Mouse (Mus musculus) midbrain, embryonic 12.5 days (tissue): ENCODE measurements around the gene Cpeb3. TPM values are rescaled to one million over a fixed set of nuclear protein-coding genes. Genes with fewer than 3 reads are reported as not detected.
"Not testable (repeated sequence)": the region's sequence is repeated elsewhere in the genome, so short reads cannot be mapped to it uniquely, and the experiment has no call there.

ENCODE experiments used
- ATAC-seq: fragments of 200-750 bp; cut with Nextera tagmentation; 2 replicates; pipeline ENCODE4 v1.8.0; 2017; ENCODE audit warnings: low read depth, moderate TSS enrichment, moderate library complexity; ENCODE audit not compliant: low FRiP score
- H3K27ac ChIP-seq: fragments of 300-500 bp; sonication (generic); replicated peaks from 2 replicates; pipeline ENCODE4 v1.5.1; 2016; ENCODE audit warnings: mild to moderate bottlenecking
- H3K27me3 ChIP-seq: fragments of 300-500 bp; sonication (generic); 2 replicates; pipeline ENCODE4 v1.6.1; 2016; ENCODE audit warnings: mild to moderate bottlenecking
- H3K36me3 ChIP-seq: fragments of 300-500 bp; sonication (generic); 2 replicates; pipeline ENCODE4 v1.6.1; 2016
- H3K4me1 ChIP-seq: fragments of 300-500 bp; sonication (generic); 2 replicates; pipeline ENCODE4 v1.6.1; 2016
- H3K4me2 ChIP-seq: fragments of 300-500 bp; sonication (generic); replicated peaks from 2 replicates; pipeline ENCODE4 v1.6.1; 2016; ENCODE audit warnings: mild to moderate bottlenecking, moderate library complexity
- H3K4me3 ChIP-seq: fragments of 300-500 bp; sonication (generic); 2 replicates; pipeline ENCODE4 v1.5.1; 2016; ENCODE audit warnings: mild to moderate bottlenecking
- H3K9ac ChIP-seq: fragments of 300-500 bp; sonication (generic); replicated peaks from 2 replicates; pipeline ENCODE4 v1.6.1; 2016; ENCODE audit warnings: mild to moderate bottlenecking, moderate library complexity
- H3K9me3 ChIP-seq: fragments of 300-500 bp; sonication (generic); 2 replicates; pipeline ENCODE4 v1.6.1; 2016; ENCODE audit warnings: mild to moderate bottlenecking
- WGBS: fragments of 180-500 bp; shearing (Covaris S2); methylation state at CpG from one replicate; pipeline ENCODE4 v1.1.7; 2016; 5-methylcytosine and 5-hydroxymethylcytosine counted together
- polyA plus RNA-seq: library from polyadenylated mRNA; unstranded; fragments of >200 nt; fragmentation: Nextera tagmentation; extraction: Ambion mirVana; gene quantifications from 2 replicates; pipeline ENCODE4 v1.2.1, GENCODE M21; 2016

The Cpeb3 gene
- polyA plus RNA-seq, 1 experiment from 2014 or later = 6.7 TPM

GRCm38 (mm10) chr19:37093181-37093580 is 115.2 kb downstream of the Cpeb3 start:
- WGBS = 92% methylated on average over 3 of the region's 3 CpGs
- Histone ChIP-seq H3K27me3 (no peaks in the 10 kb centered on the region), H3K4me1 (peaks cover 12% of the 10 kb centered on the region)

GRCm38 (mm10) chr19:37090146-37091061 is 118.0 kb downstream of the Cpeb3 start:
- no peaks in the 10 kb centered on the region for H3K36me3 ChIP-seq
- H3K4me1 ChIP-seq = peaks cover 12% of the 10 kb centered on the region
- H3K4me2 ChIP-seq = peak overlapping the region; percentile 9; the same call in 1 of the 2 replicates
- 22% methylated on average over 8 of the region's 8 CpGs for WGBS
- no peaks in the 10 kb centered on the region for H3K27me3 ChIP-seq
- H3K27ac ChIP-seq = peak overlapping the region; percentile 56
- peak; percentile 54 for ATAC-seq
- no peak overlapping the region for H3K4me3 ChIP-seq
- peak overlapping the region; percentile 31; the same call in 1 of the 2 replicates for H3K9ac ChIP-seq
- no peaks in the 10 kb centered on the region for H3K9me3 ChIP-seq

More at GRCm38 (mm10) chr19:37093181-37093580, 115.2 kb downstream of the Cpeb3 start:
- no peak for ATAC-seq
- H3K9me3 ChIP-seq = no peaks in the 10 kb centered on the region
- H3K27ac ChIP-seq = no peak overlapping the region
- H3K36me3 ChIP-seq = no peaks in the 10 kb centered on the region
- H3K4me3 ChIP-seq = no peak overlapping the region
- H3K4me2 ChIP-seq = no peak overlapping the region
- H3K9ac ChIP-seq = no peak overlapping the region

- WGBS = 89% methylated on average over 8 of the region's 8 CpGs
- ATAC-seq = no peak
- no peaks in the 10 kb centered on the region for H3K9me3 ChIP-seq
- no peak overlapping the region for H3K27ac ChIP-seq
- peaks cover 12% of the 10 kb centered on the region for H3K4me1 ChIP-seq
- no peak overlapping the region for H3K4me2 ChIP-seq
- H3K9ac ChIP-seq = no peak overlapping the region
- H3K4me3 ChIP-seq = no peak overlapping the region
- no peaks in the 10 kb centered on the region for H3K36me3 ChIP-seq
- H3K27me3 ChIP-seq = no peaks in the 10 kb centered on the region
Observed at GRCm38 (mm10) chr19:37088043-37088748, 120.2 kb downstream of the Cpeb3 start.

- no peak overlapping the region for H3K4me2 ChIP-seq
- no peak for ATAC-seq
- no peak overlapping the region for H3K9ac ChIP-seq
- H3K9me3 ChIP-seq = no peaks in the 10 kb centered on the region
- no peaks in the 10 kb centered on the region for H3K4me1 ChIP-seq
- no peaks in the 10 kb centered on the region for H3K27me3 ChIP-seq
- no peaks in the 10 kb centered on the region for H3K36me3 ChIP-seq
- H3K4me3 ChIP-seq = no peak overlapping the region
- WGBS = 75% methylated on average over 3 of the region's 3 CpGs
- H3K27ac ChIP-seq = no peak overlapping the region
Observed at GRCm38 (mm10) chr19:37084546-37084945, 123.9 kb downstream of the Cpeb3 start.

- H3K4me3 ChIP-seq = no peak overlapping the region
- no peaks in the 10 kb centered on the region for H3K9me3 ChIP-seq
- ATAC-seq = no peak
- no peaks in the 10 kb centered on the region for H3K4me1 ChIP-seq
- no peak overlapping the region for H3K27ac ChIP-seq
- no peak overlapping the region for H3K9ac ChIP-seq
- H3K4me2 ChIP-seq = no peak overlapping the region
- 58% methylated on average over 6 of the region's 6 CpGs for WGBS
- H3K27me3 ChIP-seq = 0 out of 2 replicates have a peak, but pooled peaks cover 2% of the 10 kb centered on the region
- H3K36me3 ChIP-seq = no peaks in the 10 kb centered on the region
Observed at GRCm38 (mm10) chr19:37081467-37081866, 126.9 kb downstream of the Cpeb3 start.

- Histone ChIP-seq H3K27me3 (0 out of 2 replicates have a peak, but pooled peaks cover 2% of the 10 kb centered on the region), H3K4me1 (no peaks in the 10 kb centered on the region), H3K36me3 (no peaks in the 10 kb centered on the region), H3K9ac (no peak overlapping the region), H3K4me3 (no peak overlapping the region), H3K9me3 (no peaks in the 10 kb centered on the region), H3K27ac (no peak overlapping the region), H3K4me2 (no peak overlapping the region)
- no peak for ATAC-seq
- 83% methylated on average over 6 of the region's 6 CpGs for whole genome bisulfite sequencing
Observed at GRCm38 (mm10) chr19:37079151-37079550, 129.2 kb downstream of the Cpeb3 start.

GRCm38 (mm10) chr19:37078571-37078970 is 129.8 kb downstream of the Cpeb3 start:
- Histone ChIP-seq H3K4me2 (no peak overlapping the region), H3K9ac (no peak overlapping the region), H3K27me3 (0 out of 2 replicates have a peak, but pooled peaks cover 2% of the 10 kb centered on the region), H3K27ac (no peak overlapping the region), H3K36me3 (no peaks in the 10 kb centered on the region), H3K4me1 (no peaks in the 10 kb centered on the region), H3K4me3 (no peak overlapping the region), H3K9me3 (no peaks in the 10 kb centered on the region)
- WGBS = 96% methylated on average over 1 of the region's 1 CpGs
- ATAC-seq = no peak

GRCm38 (mm10) chr19:37078064-37078463 is 130.3 kb downstream of the Cpeb3 start:
- no peak overlapping the region for H3K27ac ChIP-seq
- H3K9ac ChIP-seq = no peak overlapping the region
- H3K27me3 ChIP-seq = 0 out of 2 replicates have a peak, but pooled peaks cover 2% of the 10 kb centered on the region
- no peak overlapping the region for H3K4me2 ChIP-seq
- WGBS = 63% methylated on average over 4 of the region's 4 CpGs
- H3K9me3 ChIP-seq = no peaks in the 10 kb centered on the region
- no peak overlapping the region for H3K4me3 ChIP-seq
- H3K36me3 ChIP-seq = no peaks in the 10 kb centered on the region
- H3K4me1 ChIP-seq = 0 out of 2 replicates have a peak, but pooled peaks cover 3% of the 10 kb centered on the region
- ATAC-seq = no peak

- not testable (repeated sequence) for ATAC-seq, H3K9ac ChIP-seq, H3K27me3 ChIP-seq, H3K9me3 ChIP-seq, H3K4me1 ChIP-seq, H3K36me3 ChIP-seq, H3K4me2 ChIP-seq, H3K27ac ChIP-seq, H3K4me3 ChIP-seq
- WGBS = 88% methylated on average over 4 of the region's 4 CpGs
Observed at GRCm38 (mm10) chr19:37077258-37077657, 131.1 kb downstream of the Cpeb3 start.

- 88% methylated on average over 4 of the region's 4 CpGs for WGBS
- Histone ChIP-seq H3K4me2 (no peak overlapping the region), H3K9ac (no peak overlapping the region), H3K4me1 (0 out of 2 replicates have a peak, but pooled peaks cover 3% of the 10 kb centered on the region), H3K9me3 (no peaks in the 10 kb centered on the region), H3K27ac (no peak overlapping the region), H3K27me3 (0 out of 2 replicates have a peak, but pooled peaks cover 2% of the 10 kb centered on the region), H3K4me3 (no peak overlapping the region), H3K36me3 (no peaks in the 10 kb centered on the region)
- no peak for ATAC-seq
Observed at GRCm38 (mm10) chr19:37076646-37077045, 131.8 kb downstream of the Cpeb3 start.

GRCm38 (mm10) chr19:37076116-37076515 is 132.3 kb downstream of the Cpeb3 start:
- Histone ChIP-seq H3K27me3 (0 out of 2 replicates have a peak, but pooled peaks cover 2% of the 10 kb centered on the region), H3K4me1 (0 out of 2 replicates have a peak, but pooled peaks cover 3% of the 10 kb centered on the region), H3K4me2 (no peak overlapping the region), H3K36me3 (no peaks in the 10 kb centered on the region), H3K27ac (no peak overlapping the region), H3K9ac (no peak overlapping the region), H3K9me3 (no peaks in the 10 kb centered on the region), H3K4me3 (no peak overlapping the region)
- 58% methylated on average over 2 of the region's 2 CpGs for WGBS
- ATAC-seq = no peak

GRCm38 (mm10) chr19:37075690-37076089 is 132.7 kb downstream of the Cpeb3 start:
- Histone ChIP-seq H3K4me1 (0 out of 2 replicates have a peak, but pooled peaks cover 3% of the 10 kb centered on the region), H3K9ac (no peak overlapping the region), H3K27me3 (0 out of 2 replicates have a peak, but pooled peaks cover 2% of the 10 kb centered on the region), H3K36me3 (no peaks in the 10 kb centered on the region), H3K27ac (no peak overlapping the region), H3K9me3 (no peaks in the 10 kb centered on the region), H3K4me3 (no peak overlapping the region), H3K4me2 (no peak overlapping the region)
- no peak for ATAC-seq
- WGBS = 79% methylated on average over 7 of the region's 7 CpGs
